Mouse (Mus musculus): ENCODE measurements at regions not wholly inside any gene's neighbourhood (a gene's known extent, or its start where the extent isn't known, plus 50 kb on each side); places are given as distances from the start of the nearest gene placed in this dataset.

- WGBS, result 22% methylated on average over 1 of the region's 1 CpGs
- no peak for TF ChIP-seq POLR2A (IDR thresholded peaks at IDR 0.05; ENCODE audit: low read depth, low read length)
- TF ChIP-seq CTCF (IDR thresholded peaks at IDR 0.05; ENCODE audit: extremely low read depth, insufficient read length, insufficient replicate concordance, low read depth, low read length), result no peak
- H3K4me1 ChIP-seq (ENCODE audit: control insufficient read depth, insufficient read depth, insufficient read length, low read length), result no peaks in the 10 kb centered on the region
- H3K27ac ChIP-seq (ENCODE audit: insufficient read depth, low read depth, low read length), result no peak overlapping the region
- no peaks in the 10 kb centered on the region for H3K27me3 ChIP-seq (ENCODE audit: control insufficient read depth, insufficient read depth, low read length)
- H3K4me3 ChIP-seq (ENCODE audit: low read depth, low read length), result no peak overlapping the region
- no peaks in the 10 kb centered on the region for H3K36me3 ChIP-seq (ENCODE audit: control insufficient read depth, insufficient read depth, low read length)
These were observed 190.1 kb downstream of the Nuf2 start for GRCm38 (mm10) chr1:169341131-169341530.

- Histone ChIP-seq H3K27ac (ENCODE audit: insufficient read depth, low read depth, low read length) (no peak overlapping the region), H3K4me1 (ENCODE audit: control insufficient read depth, insufficient read depth, insufficient read length, low read length) (no peaks in the 10 kb centered on the region), H3K4me3 (ENCODE audit: low read depth, low read length) (no peak overlapping the region), H3K27me3 (ENCODE audit: control insufficient read depth, insufficient read depth, low read length) (no peaks in the 10 kb centered on the region), H3K36me3 (ENCODE audit: control insufficient read depth, insufficient read depth, low read length) (no peaks in the 10 kb centered on the region)
- 56% methylated on average over 4 of the region's 4 CpGs for WGBS
- TF ChIP-seq CTCF (IDR thresholded peaks at IDR 0.05; ENCODE audit: extremely low read depth, insufficient read length, insufficient replicate concordance, low read depth, low read length), result no peak
- TF ChIP-seq POLR2A (IDR thresholded peaks at IDR 0.05; ENCODE audit: low read depth, low read length), result no peak
These were observed 192.8 kb downstream of the Nuf2 start for GRCm38 (mm10) chr1:169338461-169338860.

- Histone ChIP-seq H3K4me1 (ENCODE audit: control insufficient read depth, insufficient read depth, insufficient read length, low read length) (no peaks in the 10 kb centered on the region), H3K27ac (ENCODE audit: insufficient read depth, low read depth, low read length) (no peak overlapping the region), H3K36me3 (ENCODE audit: control insufficient read depth, insufficient read depth, low read length) (no peaks in the 10 kb centered on the region), H3K27me3 (ENCODE audit: control insufficient read depth, insufficient read depth, low read length) (no peaks in the 10 kb centered on the region), H3K4me3 (ENCODE audit: low read depth, low read length) (no peak overlapping the region)
- 82% methylated on average over 5 of the region's 5 CpGs for WGBS
- TF ChIP-seq CTCF (IDR thresholded peaks at IDR 0.05; ENCODE audit: extremely low read depth, insufficient read length, insufficient replicate concordance, low read depth, low read length) (no peak), POLR2A (IDR thresholded peaks at IDR 0.05; ENCODE audit: low read depth, low read length) (no peak)
These were observed 199.1 kb downstream of the Nuf2 start for GRCm38 (mm10) chr1:169332165-169332564.

DNA sequence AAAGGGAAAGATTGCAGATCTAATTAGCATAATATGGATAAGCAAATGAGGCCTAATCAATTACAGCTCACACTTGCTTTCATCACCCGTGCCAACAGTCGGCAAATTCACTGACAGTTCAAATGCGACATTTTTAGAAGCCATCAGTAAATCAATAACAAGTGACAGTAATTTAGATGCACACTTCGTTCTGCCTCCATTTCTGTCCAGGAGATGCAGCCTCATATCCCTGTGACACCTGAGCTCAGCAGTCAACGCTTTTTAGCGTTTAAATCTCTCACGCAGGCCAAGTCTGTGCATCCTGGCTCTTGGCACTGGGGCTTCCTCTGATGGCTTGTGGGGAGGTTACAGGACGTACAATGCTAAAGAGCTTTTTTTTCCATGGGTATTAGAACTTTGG, 218.0 kb downstream of the Nuf2 start:
- Histone ChIP-seq H3K4me1 (ENCODE audit: control insufficient read depth, insufficient read depth, insufficient read length, low read length) (no peaks in the 10 kb centered on the region), H3K4me3 (ENCODE audit: low read depth, low read length) (no peak overlapping the region), H3K36me3 (ENCODE audit: control insufficient read depth, insufficient read depth, low read length) (no peaks in the 10 kb centered on the region), H3K27me3 (ENCODE audit: control insufficient read depth, insufficient read depth, low read length) (no peaks in the 10 kb centered on the region), H3K27ac (ENCODE audit: insufficient read depth, low read depth, low read length) (no peak overlapping the region)
- TF ChIP-seq POLR2A (IDR thresholded peaks at IDR 0.05; ENCODE audit: low read depth, low read length) (no peak), CTCF (IDR thresholded peaks at IDR 0.05; ENCODE audit: extremely low read depth, insufficient read length, insufficient replicate concordance, low read depth, low read length) (no peak)
- WGBS, result 70% methylated on average over 8 of the region's 8 CpGs

DNA sequence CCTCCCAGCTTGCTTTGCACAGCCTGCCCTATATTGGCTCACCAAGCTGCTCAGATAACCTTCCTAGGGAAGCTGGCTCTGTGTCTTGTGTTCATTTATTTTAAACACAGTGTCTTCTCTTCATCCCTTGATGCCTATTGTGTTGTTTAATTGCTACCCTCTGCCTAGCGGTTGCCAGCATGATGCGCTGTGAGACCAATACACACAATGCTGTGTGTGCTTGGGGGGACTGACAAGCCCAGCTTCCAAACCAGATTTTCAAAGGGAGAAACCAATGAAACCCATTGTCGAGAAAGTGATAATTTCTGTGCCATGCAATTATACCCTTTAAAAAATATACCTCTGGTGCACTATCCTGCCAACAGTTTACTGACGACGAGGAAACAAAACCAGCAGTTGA, 247.8 kb downstream of the Nuf2 start:
- WGBS, result 95% methylated on average over 5 of the region's 5 CpGs
- no peaks in the 10 kb centered on the region for H3K36me3 ChIP-seq (ENCODE audit: control insufficient read depth, insufficient read depth, low read length)

DNA sequence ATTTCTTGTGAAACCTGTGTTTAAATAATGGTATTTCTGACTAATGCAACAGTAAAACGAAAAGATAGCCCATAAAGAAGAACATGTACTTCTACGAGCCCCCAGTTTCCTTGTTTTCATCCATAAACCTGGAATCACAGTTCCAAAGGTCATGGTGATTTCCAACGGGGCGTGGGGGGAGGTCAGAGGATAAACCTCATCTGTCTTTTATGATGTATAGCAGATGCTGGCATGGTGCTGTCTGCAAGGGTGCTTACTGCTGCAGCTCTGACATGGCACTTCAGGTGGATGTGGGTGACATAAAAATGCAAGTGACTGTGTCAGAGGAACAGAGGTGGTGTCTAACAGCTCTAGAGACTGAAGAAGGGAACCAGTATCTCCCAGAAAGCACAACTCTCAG, 260.5 kb downstream of the Nuf2 start:
- H3K4me3 ChIP-seq (ENCODE audit: low read depth, low read length), result no peak overlapping the region
- no peaks in the 10 kb centered on the region for H3K36me3 ChIP-seq (ENCODE audit: control insufficient read depth, insufficient read depth, low read length)
- H3K4me1 ChIP-seq (ENCODE audit: control insufficient read depth, insufficient read depth, insufficient read length, low read length), result no peaks in the 10 kb centered on the region
- 25% methylated on average over 4 of the region's 4 CpGs for WGBS
- H3K27me3 ChIP-seq (ENCODE audit: control insufficient read depth, insufficient read depth, low read length), result no peaks in the 10 kb centered on the region
- no peak overlapping the region for H3K27ac ChIP-seq (ENCODE audit: insufficient read depth, low read depth, low read length)
- TF ChIP-seq CTCF (IDR thresholded peaks at IDR 0.05; ENCODE audit: extremely low read depth, insufficient read length, insufficient replicate concordance, low read depth, low read length), result no peak
- TF ChIP-seq POLR2A (IDR thresholded peaks at IDR 0.05; ENCODE audit: low read depth, low read length), result no peak

More for the DNA sequence above, 247.8 kb downstream of the Nuf2 start:
- no peak for TF ChIP-seq POLR2A (IDR thresholded peaks at IDR 0.05; ENCODE audit: low read depth, low read length)
- no peak for TF ChIP-seq CTCF (IDR thresholded peaks at IDR 0.05; ENCODE audit: extremely low read depth, insufficient read length, insufficient replicate concordance, low read depth, low read length)
- no peaks in the 10 kb centered on the region for H3K4me1 ChIP-seq (ENCODE audit: control insufficient read depth, insufficient read depth, insufficient read length, low read length)
- H3K4me3 ChIP-seq (ENCODE audit: low read depth, low read length), result no peak overlapping the region
- no peak overlapping the region for H3K27ac ChIP-seq (ENCODE audit: insufficient read depth, low read depth, low read length)
- no peaks in the 10 kb centered on the region for H3K27me3 ChIP-seq (ENCODE audit: control insufficient read depth, insufficient read depth, low read length)

DNA sequence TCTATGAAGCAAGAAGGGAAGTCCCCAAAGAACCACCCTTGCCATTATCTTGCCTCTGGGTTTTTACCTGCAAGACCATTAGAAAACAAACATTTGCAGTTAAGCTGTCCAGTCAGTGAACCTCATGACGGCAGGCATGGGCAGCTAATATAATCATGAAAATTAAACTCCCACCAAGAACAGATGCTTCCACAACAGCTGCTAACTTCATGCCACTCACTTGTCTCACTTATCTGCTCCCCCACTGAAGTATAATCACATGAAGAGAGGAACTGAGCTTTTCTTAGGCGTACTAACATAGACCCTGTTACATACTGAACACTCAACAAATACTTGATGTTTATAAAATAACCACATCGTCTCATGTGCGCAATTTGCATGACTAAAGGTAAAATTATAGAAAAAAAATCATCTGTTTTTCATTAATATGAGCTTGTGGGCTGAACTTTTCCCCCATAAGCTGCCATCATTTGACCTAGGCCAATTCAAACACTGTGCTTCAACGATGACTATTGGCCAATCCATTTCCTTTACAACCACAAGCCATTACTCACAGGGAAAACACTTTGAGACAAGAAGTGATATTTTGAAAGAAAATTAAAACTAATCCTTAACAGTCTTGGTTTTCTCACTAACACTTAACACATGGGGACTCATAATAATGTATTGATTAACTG, 267.1 kb downstream of the Nuf2 start:
- TF ChIP-seq POLR2A (IDR thresholded peaks at IDR 0.05; ENCODE audit: low read depth, low read length), result no peak
- no peak for TF ChIP-seq CTCF (IDR thresholded peaks at IDR 0.05; ENCODE audit: extremely low read depth, insufficient read length, insufficient replicate concordance, low read depth, low read length)
- WGBS, result 80% methylated on average over 5 of the region's 5 CpGs
- H3K4me1 ChIP-seq (ENCODE audit: control insufficient read depth, insufficient read depth, insufficient read length, low read length), result no peaks in the 10 kb centered on the region
- H3K36me3 ChIP-seq (ENCODE audit: control insufficient read depth, insufficient read depth, low read length), result no peaks in the 10 kb centered on the region
- H3K27ac ChIP-seq (ENCODE audit: insufficient read depth, low read depth, low read length), result no peak overlapping the region
- no peaks in the 10 kb centered on the region for H3K27me3 ChIP-seq (ENCODE audit: control insufficient read depth, insufficient read depth, low read length)
- H3K4me3 ChIP-seq (ENCODE audit: low read depth, low read length), result no peak overlapping the region
